Mouse (Mus musculus) megakaryocyte progenitor cell, adult 5-6 weeks (primary cell): Measurements from ENCODE around the gene Sptlc2. TPM values are rescaled to one million over a fixed set of nuclear protein-coding genes. Genes with fewer than 3 reads are reported as not detected.
"Not testable (repeated sequence)": the region's sequence is repeated elsewhere in the genome, so short reads cannot be mapped to it uniquely, and the experiment has no call there.

Source experiments
- ATAC-seq: replicated peaks from 2 replicates; pipeline ENCODE4 v1.8.0; 2016; ENCODE audit warnings: mild to moderate bottlenecking, moderate TSS enrichment, inconsistent platforms; ENCODE audit not compliant: poor library complexity
- total RNA-seq, 2 experiments: library from RNA; stranded (forward) in 1 of 2; stranded (reverse) in 1 of 2; fragments of 157-497, 149-512 nt in 1 of 2; fragments of 200-1000 nt in 1 of 2; gene quantifications; 2 replicates each; pipeline versions ENCODE4 v1.2.3 to v1.2.4; 2015 to 2017

Gene Sptlc2
- total RNA-seq, 2 experiments from 2014 or later = 128 to 199 TPM

DNA sequence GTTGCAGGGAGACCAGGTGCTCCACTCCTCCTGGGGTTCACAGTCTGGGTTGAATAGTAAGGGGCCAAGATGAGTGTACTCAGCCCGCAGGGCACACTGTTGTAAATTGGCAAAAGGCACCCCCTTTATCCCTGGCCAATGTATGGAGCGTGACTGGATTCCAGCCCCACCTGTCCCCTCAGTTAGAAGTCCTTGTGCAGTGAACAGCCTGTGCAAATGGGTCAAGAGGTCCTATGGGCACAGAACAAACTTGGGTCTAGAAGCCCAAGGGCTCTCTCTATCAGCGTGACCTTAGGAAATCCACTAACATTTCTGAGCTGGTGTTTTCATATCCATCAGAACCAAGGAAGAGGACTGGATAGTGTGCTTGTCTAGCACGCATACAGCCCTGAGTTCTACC lies 105.4 kb downstream of the Sptlc2 start:
- no peak for ATAC-seq

GRCm38 (mm10) chr12:87281766-87282165 lies 106.4 kb downstream of the Sptlc2 start:
- no peak for ATAC-seq

DNA sequence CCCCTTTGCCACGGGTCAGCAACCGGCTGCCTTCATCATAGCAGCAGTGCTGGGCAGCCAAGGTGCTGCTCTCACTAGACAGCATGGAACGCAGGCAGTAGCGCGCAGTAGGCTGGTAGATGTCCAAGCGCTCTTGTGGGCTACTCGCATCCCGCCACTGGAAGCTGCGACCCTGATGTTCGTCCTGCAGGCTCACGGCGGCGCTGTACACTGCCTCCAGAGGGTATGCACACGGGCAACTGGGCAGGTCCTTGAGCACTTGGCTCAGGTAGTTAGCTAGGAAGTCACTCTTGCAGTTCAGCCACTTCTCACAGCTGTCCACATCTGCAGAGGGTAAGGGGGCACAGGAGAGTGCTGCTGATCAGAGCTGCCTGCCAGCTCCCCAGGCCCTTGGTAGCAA lies 108.3 kb downstream of the Sptlc2 start:
- no peak for ATAC-seq

DNA sequence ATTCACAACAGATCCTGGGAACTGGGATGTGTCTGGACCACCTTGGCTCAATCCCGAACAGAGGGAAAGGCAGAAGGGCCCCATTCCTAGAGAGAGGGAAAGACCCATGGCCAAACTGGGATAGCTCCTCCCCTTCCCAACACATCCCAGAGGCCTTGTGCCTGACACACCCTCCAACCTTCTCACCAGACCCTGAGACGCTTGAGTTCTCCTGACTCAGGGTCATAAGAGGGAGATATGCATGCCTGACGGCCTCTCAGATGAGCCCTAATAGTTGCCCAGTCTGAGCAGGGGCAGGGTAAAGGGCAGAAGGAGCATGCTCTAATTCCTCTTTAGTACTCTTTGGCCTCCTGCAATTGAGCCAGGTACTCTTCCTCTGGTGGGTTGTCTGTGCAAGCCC lies 108.8 kb downstream of the Sptlc2 start:
- no peak for ATAC-seq

- peak; percentile 60 for ATAC-seq
Measured at GRCm38 (mm10) chr12:87278118-87278730, 109.9 kb downstream of the Sptlc2 start.

DNA sequence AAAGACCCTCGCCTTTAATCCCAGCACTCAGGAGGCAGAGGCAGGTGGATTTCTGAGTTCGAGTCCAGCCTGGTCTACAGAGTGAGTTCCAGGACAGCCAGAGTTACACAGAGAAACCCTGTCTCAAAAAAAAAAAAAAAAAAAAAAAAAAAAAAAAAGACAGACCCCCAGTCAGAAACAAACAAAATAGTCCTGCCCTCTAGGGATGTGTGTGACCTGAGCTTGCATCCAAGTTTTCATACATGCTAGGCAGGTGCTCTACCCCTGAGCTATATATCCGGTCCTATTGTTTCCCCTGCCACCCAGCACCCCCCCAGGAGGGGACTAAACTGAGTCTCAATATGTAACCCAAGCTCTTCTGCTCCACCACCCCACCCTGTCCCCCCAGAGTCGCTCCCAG lies 110.9 kb downstream of the Sptlc2 start:
- ATAC-seq = not testable (repeated sequence)

DNA sequence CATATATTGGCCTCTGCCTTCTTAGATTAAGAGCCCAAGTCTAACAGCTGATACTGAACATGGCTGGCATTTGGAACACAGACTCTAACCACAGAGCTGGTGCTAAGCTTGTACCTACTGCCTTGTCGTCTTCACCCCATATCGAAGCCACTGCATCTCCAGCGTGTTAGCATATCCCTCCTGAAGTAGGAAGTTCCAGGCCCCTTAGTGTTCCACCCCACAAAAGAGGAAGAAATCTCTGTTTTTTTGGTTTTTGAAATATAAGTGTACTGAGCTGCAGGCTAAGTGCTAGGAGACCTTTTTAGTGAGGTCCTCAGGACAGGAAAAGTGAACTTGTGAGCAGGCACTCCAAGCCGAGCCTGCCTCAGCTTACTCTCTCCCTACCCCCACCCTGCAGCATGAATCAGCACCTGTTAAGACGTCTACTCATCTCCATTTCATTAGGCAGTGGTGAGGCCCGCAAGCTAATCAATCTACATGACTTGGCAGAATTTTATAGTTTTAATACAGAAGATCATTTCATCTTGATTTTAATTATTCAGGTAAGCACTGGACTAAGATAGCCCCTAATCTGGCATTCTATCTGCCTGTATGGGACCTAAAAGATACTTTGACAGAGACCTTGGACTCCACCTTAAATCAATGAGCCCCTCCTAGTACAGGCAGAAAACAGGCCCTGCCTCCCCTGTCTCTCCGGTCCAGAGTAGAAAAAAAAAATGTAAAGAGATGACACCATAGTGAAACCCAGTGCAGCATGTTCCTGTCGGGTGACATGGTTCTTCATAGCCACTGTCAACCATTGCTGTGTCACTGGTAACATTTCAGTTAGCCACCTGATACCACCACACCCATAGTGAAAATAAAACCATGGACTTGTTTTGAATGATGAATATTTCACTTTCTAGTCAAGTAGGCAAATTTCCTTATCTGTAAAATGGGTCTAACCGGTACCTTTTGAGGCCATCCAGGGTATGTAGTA lies 113.0 kb downstream of the Sptlc2 start:
- 0 out of 2 replicates have a peak, but pooled peaks have one; percentile 23 for ATAC-seq

DNA sequence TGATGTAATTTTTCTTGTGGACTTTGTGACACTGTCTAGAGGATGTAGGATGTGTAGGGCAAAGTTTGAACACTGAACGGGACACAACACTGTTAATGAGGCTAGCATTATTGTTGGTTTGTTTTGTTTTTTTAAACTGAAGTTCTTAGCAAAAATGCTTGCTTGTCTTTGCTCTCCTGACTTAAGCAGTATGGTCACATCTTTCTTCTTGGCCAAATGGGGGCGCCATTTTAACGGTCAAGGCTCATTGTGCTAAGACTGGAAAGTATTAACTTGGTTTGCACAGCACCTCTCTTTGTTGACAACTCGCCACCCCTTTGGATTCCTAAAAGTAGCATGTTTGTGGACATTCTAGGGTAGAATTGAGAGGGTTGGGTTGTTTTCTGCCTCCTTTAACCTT lies 120.5 kb downstream of the Sptlc2 start:
- ATAC-seq = no peak

DNA sequence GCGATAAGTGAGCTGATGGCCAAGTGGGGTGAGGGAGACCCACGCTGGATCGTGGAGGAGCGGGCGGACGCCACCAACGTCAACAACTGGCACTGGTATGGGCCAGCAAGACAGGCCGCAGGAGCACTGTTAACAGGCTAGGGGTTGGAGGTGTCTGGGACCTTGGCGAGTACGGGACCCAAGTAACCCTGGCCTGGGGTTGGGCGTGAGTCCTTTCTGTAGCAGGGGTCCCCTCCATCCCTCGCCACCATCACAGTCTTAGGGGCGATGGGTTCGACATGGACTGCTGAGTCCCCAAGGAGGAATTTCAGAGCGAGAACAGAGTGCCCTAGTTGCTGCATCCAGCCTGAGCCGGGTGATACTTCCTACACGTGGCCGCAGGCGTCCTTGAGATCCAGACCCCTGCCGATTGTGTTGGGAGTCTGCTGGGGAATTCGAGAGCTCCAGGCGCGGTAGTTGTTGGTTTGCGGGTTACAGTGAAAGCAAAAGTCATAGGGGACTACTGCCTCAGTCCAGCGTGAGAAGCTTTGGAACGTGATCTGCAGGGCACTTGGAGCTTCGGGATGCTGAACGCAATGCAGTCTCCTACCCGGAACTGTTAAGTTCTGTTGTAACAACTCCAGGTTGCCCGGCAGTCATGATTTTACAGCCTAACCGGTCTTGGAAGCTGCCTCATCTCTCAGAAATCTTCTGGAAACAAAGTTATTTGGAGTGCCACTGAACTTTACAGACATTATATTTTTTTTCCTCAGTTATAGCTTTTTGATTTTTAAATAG lies 121.1 kb downstream of the Sptlc2 start:
- peak; percentile 17 for ATAC-seq

- ATAC-seq = peak; percentile 89
Measured at GRCm38 (mm10) chr12:87266108-87266826, 121.9 kb downstream of the Sptlc2 start, which contains the start of the genes Vipas39 and Ahsa1. Vipas39 (minus strand) TSS chr12:87266256. Ahsa1 (plus strand) TSS chr12:87266479.

- no peak for ATAC-seq
Measured at GRCm38 (mm10) chr12:87265444-87265843, 122.7 kb downstream of the Sptlc2 start.

DNA sequence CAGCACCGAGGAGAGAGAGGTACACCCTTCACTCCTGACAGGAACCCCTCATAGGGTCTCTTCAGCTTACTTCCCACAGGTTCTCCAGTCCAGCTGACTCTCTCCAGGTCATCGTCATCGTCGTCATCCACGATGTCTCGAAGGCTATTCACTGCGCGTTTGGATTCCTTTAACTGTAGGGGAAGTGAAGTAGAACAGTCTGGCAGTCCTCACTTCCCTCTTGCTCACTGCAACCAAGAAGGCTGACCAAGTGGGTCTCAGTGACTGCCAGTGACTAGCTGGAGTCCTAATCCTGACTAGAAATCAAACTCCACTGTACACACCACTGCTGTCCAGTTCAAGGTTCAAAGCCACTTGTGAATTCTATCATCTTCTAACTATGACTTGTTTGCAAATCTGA lies 127.6 kb downstream of the Sptlc2 start:
- no peak for ATAC-seq

- peak; percentile 73 for ATAC-seq
Measured at GRCm38 (mm10) chr12:87256629-87257028, 131.5 kb downstream of the Sptlc2 start.

Other genes with a start within 250 kb of the Sptlc2 start
- gene Gstz1, start 241.2 kb downstream of the Sptlc2 start, total RNA-seq (2015) = 30.9 and 31.3 TPM in 2 replicates
- gene Gstz1, start 241.2 kb downstream of the Sptlc2 start, total RNA-seq (2017) = 26.1 and 27.1 TPM in 2 replicates
- 6.4 and 7.7 TPM in 2 replicates for gene Pomt2, start 240.4 kb downstream of the Sptlc2 start, total RNA-seq (2015)
- gene Pomt2, start 240.4 kb downstream of the Sptlc2 start, total RNA-seq (2017) = 10.3 and 10.9 TPM in 2 replicates
- 0.61 and 1.2 TPM in 2 replicates for gene Samd15, start 188.6 kb downstream of the Sptlc2 start, total RNA-seq (2015)
- 0.47 and 0.75 TPM in 2 replicates for gene Samd15, start 188.6 kb downstream of the Sptlc2 start, total RNA-seq (2017)
- 5.9 and 7.0 TPM in 2 replicates for gene Tmed8, start 187.9 kb downstream of the Sptlc2 start, total RNA-seq (2015)
- gene Tmed8, start 187.9 kb downstream of the Sptlc2 start, total RNA-seq (2017) = 6.5 and 7.5 TPM in 2 replicates
- 0.30 TPM in 1 of 2 replicates, not detected in the other for gene Noxred1, start 149.6 kb downstream of the Sptlc2 start, total RNA-seq (2015)
- gene Noxred1, start 149.6 kb downstream of the Sptlc2 start, total RNA-seq (2017) = 0.24 and 0.50 TPM in 2 replicates
- gene Vipas39, start 122.1 kb downstream of the Sptlc2 start, total RNA-seq (2015) = 40.1 and 42.7 TPM in 2 replicates
- gene Vipas39, start 122.1 kb downstream of the Sptlc2 start, total RNA-seq (2017) = 24.7 and 29.4 TPM in 2 replicates
- 97.9 and 114 TPM in 2 replicates for gene Ahsa1, start 121.9 kb downstream of the Sptlc2 start, total RNA-seq (2015)
- 313 and 335 TPM in 2 replicates for gene Ahsa1, start 121.9 kb downstream of the Sptlc2 start, total RNA-seq (2017)
- gene Ism2, start 88.7 kb downstream of the Sptlc2 start, total RNA-seq (2015) = not detected in 2 replicates
- gene Ism2, start 88.7 kb downstream of the Sptlc2 start, total RNA-seq (2017) = not detected in 2 replicates
- 111 and 120 TPM in 2 replicates for gene Slirp, start 55.5 kb upstream of the Sptlc2 start, total RNA-seq (2015)
- gene Slirp, start 55.5 kb upstream of the Sptlc2 start, total RNA-seq (2017) = 49.4 and 79.7 TPM in 2 replicates
- 39.7 and 47.1 TPM in 2 replicates for gene Alkbh1, start 55.7 kb upstream of the Sptlc2 start, total RNA-seq (2015)
- 57.2 and 82.5 TPM in 2 replicates for gene Alkbh1, start 55.7 kb upstream of the Sptlc2 start, total RNA-seq (2017)
- gene Snw1, start 83.9 kb upstream of the Sptlc2 start, total RNA-seq (2015) = 54.8 and 56.1 TPM in 2 replicates
- 173 and 192 TPM in 2 replicates for gene Snw1, start 83.9 kb upstream of the Sptlc2 start, total RNA-seq (2017)
- not detected in 2 replicates for gene Gm5788, start 106.4 kb upstream of the Sptlc2 start, total RNA-seq (2015)
- not detected in 2 replicates for gene Gm5788, start 106.4 kb upstream of the Sptlc2 start, total RNA-seq (2017)
- gene Gm8300, start 126.0 kb upstream of the Sptlc2 start, total RNA-seq (2015) = not detected in 2 replicates
- not detected in 2 replicates for gene Gm8300, start 126.0 kb upstream of the Sptlc2 start, total RNA-seq (2017)
- not detected in 2 replicates for gene Oog1, start 214.3 kb upstream of the Sptlc2 start, total RNA-seq (2015)
- not detected in 2 replicates for gene Oog1, start 214.3 kb upstream of the Sptlc2 start, total RNA-seq (2017)
- not detected in 2 replicates for gene Gm4027, start 230.5 kb upstream of the Sptlc2 start, total RNA-seq (2015)
- gene Gm4027, start 230.5 kb upstream of the Sptlc2 start, total RNA-seq (2017) = not detected in 2 replicates